Mouse (Mus musculus) thymus, postnatal 25 days (tissue): Measurements from ENCODE around the gene Wfdc6b.
"Not testable (repeated sequence)": the region's sequence is repeated elsewhere in the genome, so short reads cannot be mapped to it uniquely, and the experiment has no call there.

Experiments
- DNase-seq: peaks from one replicate; pipeline ENCODE4 v3.0.0; 2022

The Wfdc6b gene

GRCm38 (mm10) chr2:164613471-164613870, at the start of gene Wfdc6b, which contains the start of gene Wfdc8:
Gene Wfdc6b (plus strand): TSS chr2:164613522.
Gene Wfdc8 (minus strand): TSS chr2:164613626.
- DNase-seq = not testable (repeated sequence)

- DNase-seq = no peak
Observed at GRCm38 (mm10) chr2:164564346-164564745, 49.0 kb upstream of the Wfdc6b start.

DNA sequence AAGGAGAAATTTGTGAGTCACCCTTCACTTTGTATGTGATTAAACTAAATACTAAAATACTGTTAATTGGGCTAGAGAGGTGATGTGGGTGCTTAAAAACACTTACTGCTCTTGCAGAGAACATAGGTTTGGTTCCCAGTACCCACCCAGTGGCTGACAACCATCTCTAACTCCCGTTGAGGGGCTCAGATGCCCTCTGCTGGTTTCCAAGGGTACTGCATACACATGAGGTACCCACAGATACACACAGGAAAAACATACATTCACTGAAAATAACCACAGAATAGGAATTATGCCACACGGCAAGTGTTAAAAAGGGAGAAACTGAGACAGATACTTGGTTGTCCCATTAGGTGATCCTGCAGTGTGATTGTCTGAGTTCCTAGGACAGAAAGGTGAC, 46.3 kb upstream of the Wfdc6b start:
- no peak for DNase-seq

- DNase-seq = no peak
Observed at GRCm38 (mm10) chr2:164567460-164567859, 45.9 kb upstream of the Wfdc6b start.

DNA sequence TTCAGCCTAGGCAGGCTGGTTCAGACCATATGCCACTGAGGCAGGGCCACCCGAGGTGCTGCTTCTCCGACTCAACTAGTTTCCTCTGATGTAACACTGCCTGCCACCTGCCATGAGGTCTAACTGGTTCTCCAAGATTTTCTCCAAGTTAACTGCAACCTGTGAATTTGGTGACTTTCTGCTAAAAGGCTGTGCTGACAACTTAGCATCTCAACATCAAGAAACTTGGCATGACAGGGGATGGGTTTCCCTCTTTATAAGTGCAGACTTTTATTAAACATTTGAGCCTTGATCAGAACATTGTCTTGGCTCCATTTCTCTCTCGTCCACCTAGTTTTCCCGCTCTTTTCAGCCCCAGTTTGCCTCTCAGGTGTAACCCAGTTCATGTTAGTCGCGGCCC, 40.0 kb upstream of the Wfdc6b start, which contains the start of gene Spint3:
TSS of gene Spint3 (minus strand) at position 101 of the 400 bp plus-strand sequence.
- not testable (repeated sequence) for DNase-seq

GRCm38 (mm10) chr2:164585025-164585725, 28.1 kb upstream of the Wfdc6b start, which contains the start of gene Wfdc6a:
Gene Wfdc6a (minus strand): TSS chr2:164585447.
- DNase-seq = not testable (repeated sequence)

DNA sequence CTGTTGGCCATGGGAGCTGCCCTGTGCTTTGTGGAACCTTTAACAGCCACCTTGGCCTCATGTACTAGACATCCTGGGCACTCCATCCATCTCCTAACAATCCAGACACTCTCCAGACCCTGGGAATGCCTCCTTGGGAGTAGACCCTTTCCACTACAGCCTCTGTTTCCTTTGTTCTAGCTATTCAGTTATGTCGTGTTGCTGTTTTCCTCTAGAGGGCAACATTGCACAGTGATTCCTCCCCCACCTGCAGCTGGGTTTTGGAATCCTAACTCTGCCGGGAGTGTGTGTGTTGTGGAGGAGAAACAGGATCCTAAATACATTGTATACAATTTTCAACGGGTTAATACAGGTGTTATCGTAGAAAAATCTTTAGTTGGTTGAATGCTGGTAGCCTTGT, 21.3 kb upstream of the Wfdc6b start:
- no peak for DNase-seq

DNA sequence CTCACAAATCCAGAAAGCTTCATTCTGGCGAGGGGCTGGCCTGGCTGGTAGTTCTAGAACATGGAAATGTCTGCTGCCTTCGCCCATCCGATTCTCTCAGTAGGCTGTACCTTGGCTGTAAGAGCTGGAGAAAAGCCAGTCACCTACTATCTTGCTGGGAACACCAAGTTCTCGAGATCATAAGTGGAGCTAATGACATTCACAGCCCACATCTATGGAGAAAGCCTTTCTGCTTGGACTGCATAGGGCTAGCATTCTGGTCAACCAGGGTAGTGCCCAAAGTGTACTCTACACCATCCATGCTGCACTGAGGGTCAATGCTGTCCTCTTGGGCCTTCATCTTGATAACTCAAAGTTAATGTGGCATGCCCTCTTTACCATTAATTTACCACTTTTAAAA, 19.8 kb upstream of the Wfdc6b start, which contains the start of gene Eppin:
TSS of gene Eppin (minus strand) at position 101 of the 400 bp plus-strand sequence.
- DNase-seq = no peak

DNA sequence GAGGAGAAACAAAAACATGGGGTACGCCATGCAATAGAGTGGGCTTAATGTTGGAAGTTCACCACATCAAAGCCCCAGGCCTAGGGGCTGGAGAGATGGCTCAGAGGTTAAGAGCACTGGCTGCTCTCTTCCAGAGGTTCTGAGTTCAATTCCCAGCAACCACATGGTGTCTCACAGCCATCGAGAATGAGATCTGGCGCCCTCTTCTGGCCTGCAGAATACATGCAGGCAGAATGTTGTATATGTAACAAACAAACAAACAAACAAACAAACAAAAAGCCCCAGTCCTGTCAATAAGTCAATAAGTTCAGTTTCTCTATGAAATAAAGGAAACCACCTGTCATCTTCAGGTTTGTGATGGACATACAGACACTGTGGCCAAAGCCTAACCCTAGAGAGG, 13.1 kb upstream of the Wfdc6b start:
- DNase-seq = no peak

- DNase-seq = no peak
Observed at GRCm38 (mm10) chr2:164603482-164603881, 9.8 kb upstream of the Wfdc6b start.

DNA sequence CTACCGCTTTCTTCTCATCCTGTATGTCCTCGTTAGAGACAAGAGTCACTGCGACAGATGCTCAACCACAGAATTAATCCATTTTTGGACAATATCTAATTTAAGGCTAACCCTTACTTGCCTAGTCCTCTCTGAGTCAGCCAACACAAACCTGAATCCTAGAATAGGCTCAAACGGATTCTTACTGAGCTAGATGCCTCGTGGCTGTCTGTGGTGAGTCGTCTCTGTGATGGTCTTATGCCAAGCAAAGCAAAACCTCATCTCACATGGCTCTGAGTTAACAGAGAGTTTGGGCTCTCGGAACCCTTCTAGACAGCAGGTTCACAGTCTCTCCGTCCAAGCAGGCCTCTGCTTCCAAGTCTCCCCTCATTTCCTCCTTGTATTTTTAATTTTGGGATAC, 8.9 kb upstream of the Wfdc6b start:
- DNase-seq = no peak

GRCm38 (mm10) chr2:164608781-164609180, 4.5 kb upstream of the Wfdc6b start:
- no peak for DNase-seq

DNA sequence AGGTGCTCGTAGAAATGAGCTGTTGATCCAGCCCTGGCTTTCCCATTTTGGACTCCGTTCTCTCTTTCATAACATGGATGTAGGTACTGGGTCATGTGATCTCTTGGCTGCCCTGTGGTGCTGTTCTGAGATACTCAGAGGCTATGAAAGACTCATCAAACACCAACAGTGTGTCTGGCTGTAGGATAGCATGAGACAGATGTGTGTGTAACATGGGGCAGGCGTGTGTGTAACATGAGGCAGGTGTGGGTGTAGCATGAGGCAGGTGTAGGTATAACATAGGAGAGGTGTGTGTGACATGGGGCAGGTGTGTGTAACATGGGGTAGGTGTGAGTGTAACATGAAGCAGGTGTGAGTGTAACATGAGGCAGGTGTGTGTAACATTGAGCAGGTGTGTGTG, 2.1 kb downstream of the Wfdc6b start:
- DNase-seq = no peak

GRCm38 (mm10) chr2:164619050-164619449, 5.7 kb downstream of the Wfdc6b start:
- DNase-seq = no peak

GRCm38 (mm10) chr2:164621775-164622174, 8.5 kb downstream of the Wfdc6b start:
- DNase-seq = no peak

GRCm38 (mm10) chr2:164635266-164635665, 21.9 kb downstream of the Wfdc6b start:
- DNase-seq = peak; percentile 7

DNA sequence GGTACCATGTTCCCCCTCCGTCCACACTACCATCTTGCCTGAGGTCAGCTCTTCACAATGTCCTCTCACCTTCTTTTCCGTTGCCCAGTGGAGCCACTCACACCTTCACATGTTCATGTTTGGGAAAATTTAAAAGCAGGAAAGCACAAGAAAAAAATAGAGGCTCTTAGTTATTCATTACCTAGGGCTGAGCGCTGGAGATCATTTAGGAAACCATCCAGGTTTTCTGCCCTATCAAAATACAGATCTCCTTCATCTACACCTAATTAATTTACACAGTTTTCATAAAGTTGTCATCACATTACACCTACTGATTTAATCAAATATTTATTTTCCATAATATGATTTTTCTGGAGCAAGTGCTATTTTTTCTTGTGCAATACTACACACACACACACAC, 25.4 kb downstream of the Wfdc6b start, which contains the start of gene Wfdc16:
TSS of gene Wfdc16 (minus strand) at position 101 of the 400 bp plus-strand sequence.
- no peak for DNase-seq

GRCm38 (mm10) chr2:164641129-164641528, 27.8 kb downstream of the Wfdc6b start:
- no peak for DNase-seq

DNA sequence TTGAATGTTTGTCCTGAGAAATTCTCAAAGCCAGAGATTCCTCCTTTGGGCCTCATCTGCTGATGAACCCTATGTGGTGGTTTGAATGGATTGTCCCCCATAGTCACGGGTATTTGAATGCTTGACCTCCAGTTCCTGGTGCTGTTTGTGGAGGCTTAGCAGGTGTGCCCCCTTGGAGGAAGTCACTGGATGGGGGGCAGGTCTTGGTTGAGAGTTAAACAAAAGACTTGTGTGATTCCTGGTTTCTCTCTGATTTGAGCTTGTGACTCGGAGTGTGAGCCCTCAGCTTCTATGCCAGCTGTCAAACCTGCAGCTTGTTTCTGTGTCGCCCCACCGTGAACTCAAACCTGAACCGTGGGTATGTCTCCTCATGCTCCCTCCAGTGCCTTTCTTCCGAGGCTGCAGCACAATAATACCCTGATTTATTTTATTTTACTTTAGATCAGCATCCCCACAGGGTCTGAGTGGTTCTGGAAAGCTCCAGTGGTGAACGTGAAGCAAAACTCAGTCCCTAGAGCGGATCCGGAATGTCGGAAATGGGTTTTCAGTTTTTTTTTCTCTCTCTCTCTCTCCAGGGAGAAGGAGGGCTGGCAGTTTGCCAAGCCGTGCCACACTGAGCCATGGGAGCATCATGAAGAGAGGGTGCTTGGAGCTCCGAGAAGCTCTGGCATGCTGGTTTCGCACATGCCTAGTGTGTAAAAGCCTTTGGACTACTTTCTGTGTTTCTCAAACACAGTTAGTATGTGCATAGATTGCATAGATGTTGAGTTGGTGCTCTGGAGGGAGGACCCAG, 28.8 kb downstream of the Wfdc6b start:
- no peak for DNase-seq

- peak; percentile 52 for DNase-seq
Observed at GRCm38 (mm10) chr2:164655858-164656257, 42.5 kb downstream of the Wfdc6b start, which contains the start of gene Wfdc10. Gene Wfdc10 (plus strand): TSS chr2:164656046.

- DNase-seq = no peak
Observed at GRCm38 (mm10) chr2:164656483-164656882, 43.2 kb downstream of the Wfdc6b start, which contains the start of gene Wfdc9. Gene Wfdc9 (minus strand): TSS chr2:164656583.

GRCm38 (mm10) chr2:164664851-164665250, 51.5 kb downstream of the Wfdc6b start:
- no peak for DNase-seq
